Mouse (Mus musculus): ENCODE data around the gene Stx4a.

The Stx4a gene

DNA sequence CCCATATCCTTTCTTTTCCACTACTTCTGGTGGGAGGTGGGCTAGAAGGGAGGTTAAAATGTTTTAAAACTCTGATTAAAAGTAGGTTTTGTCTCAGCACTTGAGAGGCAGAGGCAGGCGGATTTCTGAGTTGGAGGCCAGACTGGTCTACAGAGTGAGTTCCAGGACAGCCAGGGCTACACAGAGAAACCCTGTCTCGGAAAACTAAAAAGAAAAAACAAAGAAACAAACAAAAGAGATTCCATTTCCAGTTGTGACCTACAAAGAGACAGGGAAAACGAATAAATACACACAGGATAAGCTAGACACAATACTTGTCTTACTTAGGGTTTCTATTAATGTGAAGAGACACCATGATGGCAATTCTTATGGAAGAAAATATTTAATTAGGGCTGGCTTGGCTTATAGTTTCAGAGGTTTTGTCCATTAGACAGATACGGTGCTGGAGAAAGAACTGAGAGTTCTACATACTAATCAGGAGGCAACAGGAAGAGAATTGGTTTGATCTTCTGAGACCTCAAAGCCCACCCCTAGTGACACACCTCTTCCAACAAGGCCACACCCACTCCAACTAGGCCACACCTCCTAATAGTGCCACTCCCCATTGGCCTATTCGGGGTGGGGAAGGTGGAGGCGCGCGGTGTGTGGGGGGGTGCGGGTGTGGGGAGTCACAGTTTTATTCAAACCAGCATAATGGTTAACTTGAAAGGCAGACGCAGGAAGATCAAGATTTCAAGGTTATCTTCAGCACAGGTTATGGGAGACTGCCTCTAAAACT, 74.3 kb downstream of the Stx4a start:
- in situ Hi-C loops (cut with MseI, MboI): no loop called here

Data from mouse trophoblast stem cell (cell line).